8 mouse cellular contexts compared by ENCODE assay signal in genomic region chr6:113501388-113502084, GRCm38 (mm10). TPM values are rescaled to one million over a fixed set of nuclear protein-coding genes. Genes with fewer than 3 reads are reported as not detected.
A peak's percentile ranks its signal among the peaks of the same experiment; 100 is the strongest.
DNase-seq lines count a peak whose midpoint lies in the region; ATAC-seq and TF ChIP-seq lines count a peak whose summit lies in the region.
"Had no signal": no experiment of that assay in that cellular context is flagged by ENCODE, and none has a peak within 500 bp of the region (broad histone marks: within the 10 kb centered on the region; RNA-seq: fewer than 3 reads in every experiment).

TSS of gene Prrt3 (minus strand) at chr6:113501931.

- in situ Hi-C loops in ES-E14 (cut with MboI; ENCODE audit: low sequenced_read_pairs in 2 of 2, unreplicated experiment in 2 of 2): no loop called here

- peak within 1 kb of the TSS; percentile 69 for H3K4me3 ChIP-seq in ES-E14 (ENCODE audit: insufficient read depth in 1 of 2, low read depth in 1 of 2, low read length in 2 of 2, poor library complexity in 1 of 2, severe bottlenecking in 1 of 2)
- peak within 1 kb of the TSS; percentile 51 for H3K4me3 ChIP-seq in forebrain, embryonic 14.5 days (ENCODE audit: low read depth, low read length)
- peak within 1 kb of the TSS; percentile 40 for H3K4me3 ChIP-seq in neural tube, embryonic 11.5 days (ENCODE audit: low read depth, low read length)

- no peak within 1 kb of the TSS; the same call in 1 of the 2 replicates for H3K27ac ChIP-seq in ES-E14 (ENCODE audit: insufficient read depth, low read depth, low read length, poor library complexity, severe bottlenecking)
- H3K27ac ChIP-seq in forebrain, embryonic 14.5 days (ENCODE audit: low read depth, low read length): peak within 1 kb of the TSS; percentile 27; the same call in 1 of the 2 replicates
- no peak within 1 kb of the TSS for H3K27ac ChIP-seq in neural tube, embryonic 11.5 days (ENCODE audit: low read depth, low read length)

- no peaks in the 10 kb centered on the region for H3K27me3 ChIP-seq in forebrain, embryonic 14.5 days (replicated peaks; ENCODE audit: control insufficient read depth, insufficient read depth, low read length)
- H3K27me3 ChIP-seq in neural tube, embryonic 11.5 days (ENCODE audit: control insufficient read depth, insufficient read depth, low read length): peaks cover 10% of the 10 kb centered on the region

- peak within 1 kb of the TSS; percentile 76 for H3K4me2 ChIP-seq in forebrain, embryonic 14.5 days (ENCODE audit: low read length)
- peak within 1 kb of the TSS; percentile 60 for H3K4me2 ChIP-seq in neural tube, embryonic 11.5 days (ENCODE audit: low read depth)

- peak; percentile 94 for ATAC-seq in forebrain, embryonic 14.5 days
- ATAC-seq in neural tube, embryonic 11.5 days (ENCODE audit: insufficient read depth, low FRiP score, low TSS enrichment): peak; percentile 63

- no peak for DNase-seq in ES-E14 (ENCODE audit: low read depth, low spot score)
- peak; percentile 94 for DNase-seq in brain, adult 2 months (ENCODE audit: low read depth, low spot score)
- peak; percentile 84 for DNase-seq in forebrain, embryonic 14.5 days (ENCODE audit: low spot score)
- peak; percentile 65 to 72 for DNase-seq in layer of hippocampus, postnatal 14 days (ENCODE audit: low spot score in 2 of 2)
- peak; percentile 61 for DNase-seq in neural tube, embryonic 11.5 days (ENCODE audit: low spot score)
- DNase-seq in T-cell, adult 2 months (ENCODE audit: low spot score): no peak
- no peak for DNase-seq in adipocyte (ENCODE audit: low spot score)

- WGBS in forebrain, embryonic 14.5 days: 1% methylated on average over 32 of the region's 32 CpGs
- WGBS in neural tube, embryonic 11.5 days: 4% methylated on average over 32 of the region's 32 CpGs

- H3K9me3 ChIP-seq in ES-E14 (ENCODE audit: control insufficient read depth, insufficient read depth, low read depth, low read length): no peaks in the 10 kb centered on the region
- H3K9me3 ChIP-seq in forebrain, embryonic 14.5 days (replicated peaks; ENCODE audit: control insufficient read depth, low read length): no peaks in the 10 kb centered on the region
- H3K9me3 ChIP-seq in neural tube, embryonic 11.5 days (ENCODE audit: control insufficient read depth, low read length): no peaks in the 10 kb centered on the region

- H3K4me1 ChIP-seq in ES-E14 (ENCODE audit: control insufficient read depth in 2 of 2, insufficient read depth in 2 of 2, low read length in 2 of 2, poor library complexity in 1 of 2): peaks cover 2 to 4% of the 10 kb centered on the region in 2 experiments
- peaks cover 3% of the 10 kb centered on the region; the same call in 1 of the 2 replicates for H3K4me1 ChIP-seq in forebrain, embryonic 14.5 days (ENCODE audit: control insufficient read depth, insufficient read depth, low read length)
- H3K4me1 ChIP-seq in neural tube, embryonic 11.5 days (ENCODE audit: control insufficient read depth, insufficient read depth, low read length): no peaks in the 10 kb centered on the region

- H3K36me3 ChIP-seq in ES-E14 (ENCODE audit: control insufficient read depth, insufficient read depth, low read length, poor library complexity, severe bottlenecking): no peaks in the 10 kb centered on the region
- no peaks in the 10 kb centered on the region for H3K36me3 ChIP-seq in forebrain, embryonic 14.5 days (ENCODE audit: control insufficient read depth, insufficient read depth, low read length)
- H3K36me3 ChIP-seq in neural tube, embryonic 11.5 days (ENCODE audit: control insufficient read depth, insufficient read depth, low read length): no peaks in the 10 kb centered on the region

- peak within 1 kb of the TSS; percentile 67 for H3K9ac ChIP-seq in ES-E14 (ENCODE audit: insufficient read depth, low read depth, low read length, poor library complexity, severe bottlenecking)
- H3K9ac ChIP-seq in forebrain, embryonic 14.5 days (ENCODE audit: low read length): peak within 1 kb of the TSS; percentile 74
- peak within 1 kb of the TSS; percentile 54 for H3K9ac ChIP-seq in neural tube, embryonic 11.5 days (ENCODE audit: low read length)

TF ChIP-seq in ES-E14, 5 proteins besides CTCF, POLR2A, EP300 and RAD21:
- TF ChIP-seq MAFK (IDR thresholded peaks at IDR 0.05; ENCODE audit: insufficient read depth, low read depth, low read length) (no peak), ZC3H11A (IDR thresholded peaks at IDR 0.05; ENCODE audit: borderline replicate concordance, low read depth, low read length) (no peak), HCFC1 (IDR thresholded peaks at IDR 0.05; ENCODE audit: borderline replicate concordance, insufficient read depth, low read length) (no peak), ZNF384 (IDR thresholded peaks at IDR 0.05; ENCODE audit: low read depth, low read length) (no peak), CHD2 (IDR thresholded peaks at IDR 0.05; ENCODE audit: low read depth, low read length) (no peak)

RNA-seq across cellular contexts. Expression of gene Prrt3, which starts in this region (rescaled TPM):
- total RNA-seq in ES-E14 (2012; rRNA removed): 15.1 and 16.3 TPM in 2 replicates
- polyA plus RNA-seq in forebrain, embryonic 14.5 days (2014; fragmentation: Nextera tagmentation; extraction: Ambion mirVana): 3.2 and 5.4 TPM in 2 replicates
- total RNA-seq in layer of hippocampus, postnatal 14 days (2021): 10 to 100 TPM; 45.8 to 48.1 TPM
- polyA plus RNA-seq in neural tube, embryonic 11.5 days (2014; fragmentation: Nextera tagmentation; extraction: Ambion mirVana): 0.91 and 0.94 TPM in 2 replicates
- total RNA-seq: common myeloid progenitor, adult 5-6 weeks had no signal

Comparison
In these comparisons a context has a peak if more than half of its experiments do, and no peak if none do; other contexts are left out.
1. Peak in DNase-seq, ATAC-seq, H3K4me3 ChIP-seq, H3K9ac ChIP-seq and H3K4me2 ChIP-seq in neural tube, embryonic 11.5 days; RNA of the gene not detected or under 1 TPM.
2. DNase-seq: peak in brain, adult 2 months (single experiment), forebrain, embryonic 14.5 days (single experiment) and layer of hippocampus, postnatal 14 days (2 of 2); none in ES-E14 (single experiment), T-cell, adult 2 months (single experiment) and adipocyte (single experiment).
3. Peak in every context shown above with its lines, with median percentiles within 50 percentile points of each other: H3K4me3 ChIP-seq and H3K9ac ChIP-seq.